Mouse (Mus musculus): Measurements from ENCODE around the gene Ltbp1.

The Ltbp1 gene

DNA sequence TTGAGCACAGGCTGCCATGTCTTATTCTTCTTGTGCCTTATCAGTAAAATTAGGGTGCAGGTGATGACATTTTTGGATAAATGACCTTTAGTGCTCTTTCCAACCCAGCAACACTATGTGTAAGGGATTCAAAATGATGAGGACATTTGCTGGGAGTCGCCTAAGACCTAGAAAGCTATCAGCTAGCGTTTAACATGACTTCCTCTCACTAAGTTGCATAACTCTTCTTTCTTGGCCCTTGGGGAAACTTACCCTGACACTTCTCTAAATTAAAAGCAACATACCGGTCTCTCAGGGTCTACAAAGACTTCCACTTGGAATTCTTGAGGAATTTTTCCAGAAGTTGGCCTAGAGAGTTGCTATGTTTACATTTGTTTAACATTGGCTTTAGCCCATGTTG lies 348.0 kb downstream of the Ltbp1 start:
- DNase-seq (ENCODE audit: low spot score in 2 of 2), result no peak

DNA sequence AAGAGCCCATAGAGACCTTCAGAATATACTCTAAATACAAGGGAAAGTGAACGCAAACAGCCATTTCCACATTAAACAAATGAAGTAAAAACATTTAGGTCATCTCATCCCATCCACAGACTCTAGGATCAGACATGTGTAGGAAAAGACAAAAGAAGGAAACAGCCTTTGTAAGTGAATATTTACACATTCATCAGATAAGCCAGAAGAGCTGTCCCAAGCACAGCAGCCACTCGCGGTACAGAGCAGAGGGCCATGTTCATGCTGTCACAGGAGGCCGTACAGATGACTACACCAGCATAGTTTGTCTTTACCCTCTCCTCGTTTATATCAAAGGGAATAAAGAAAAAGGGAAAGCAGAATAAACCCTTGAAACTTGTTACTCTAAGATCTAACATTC lies 350.1 kb downstream of the Ltbp1 start:
- no peak for DNase-seq (ENCODE audit: low spot score in 2 of 2)

DNA sequence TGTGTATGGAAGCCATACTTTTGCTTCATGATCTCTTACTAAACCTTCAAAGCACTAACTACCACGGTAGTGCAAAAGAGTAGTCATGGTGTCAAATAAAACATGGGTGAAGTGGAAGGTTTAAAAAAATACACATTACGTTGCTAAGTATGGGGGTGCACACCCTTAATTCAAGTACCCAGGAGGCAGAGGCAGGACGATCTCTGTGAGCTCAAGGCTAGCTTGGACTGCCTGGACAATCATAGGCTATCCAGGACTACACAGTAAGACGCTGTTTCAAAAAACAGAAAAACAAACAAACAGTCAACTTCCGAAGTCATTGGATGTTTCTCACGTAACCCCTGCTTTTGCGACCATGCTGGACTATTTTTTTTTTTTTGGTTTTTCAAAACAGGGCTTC lies 354.7 kb downstream of the Ltbp1 start:
- no peak for DNase-seq (ENCODE audit: low spot score in 2 of 2)

DNA sequence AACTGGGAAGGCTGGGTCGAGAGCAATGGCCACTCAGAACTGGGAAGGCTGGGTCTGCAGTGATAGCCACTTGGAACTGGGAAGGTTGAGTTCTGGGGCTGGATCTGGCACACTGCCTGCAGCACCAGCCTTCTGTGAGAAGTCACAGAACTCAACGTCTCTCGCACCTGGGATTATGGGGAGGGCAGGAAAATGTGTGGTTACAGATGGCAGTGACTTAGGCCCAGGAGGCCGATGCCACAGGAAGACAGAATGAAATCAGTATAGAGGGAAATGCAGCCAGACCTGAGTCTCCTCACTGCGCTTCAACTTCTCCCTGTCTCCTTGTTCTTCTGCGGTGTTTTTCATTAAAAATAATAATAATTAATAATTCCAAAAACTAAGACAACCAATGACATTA lies 361.0 kb downstream of the Ltbp1 start:
- no peak for DNase-seq (ENCODE audit: low spot score in 2 of 2)

DNA sequence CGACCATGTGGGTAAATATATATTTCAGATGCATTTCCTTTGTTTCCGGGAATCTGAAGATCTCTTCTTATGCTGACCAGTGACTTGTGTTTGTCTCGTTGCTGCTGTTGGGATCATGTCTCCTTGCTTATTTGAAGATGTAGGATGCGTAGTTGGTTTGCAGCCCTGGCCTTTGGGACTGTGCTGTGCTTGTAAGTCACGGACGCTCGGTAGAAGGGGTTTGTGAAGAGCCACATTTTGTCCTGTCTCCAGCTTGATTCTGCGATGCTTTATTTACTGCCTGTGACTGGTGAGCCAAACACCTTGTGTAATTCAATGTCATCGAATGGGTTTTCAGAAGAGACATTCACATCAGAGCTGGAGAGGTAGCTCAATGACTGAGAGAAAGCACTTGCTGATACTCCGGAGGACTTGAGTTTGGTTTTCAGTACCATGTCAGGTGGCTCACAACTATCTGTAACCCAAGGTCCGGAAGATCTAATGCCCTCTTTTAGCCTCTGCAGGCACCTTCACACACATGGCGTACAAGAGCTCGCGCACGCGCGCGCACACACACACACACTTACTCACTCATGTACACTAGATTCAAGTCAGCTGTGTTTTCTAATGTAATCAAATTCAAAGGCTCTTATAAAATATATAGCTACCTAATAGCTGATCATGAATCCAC lies 362.3 kb downstream of the Ltbp1 start:
- DNase-seq (ENCODE audit: low spot score in 2 of 2), result no peak

DNA sequence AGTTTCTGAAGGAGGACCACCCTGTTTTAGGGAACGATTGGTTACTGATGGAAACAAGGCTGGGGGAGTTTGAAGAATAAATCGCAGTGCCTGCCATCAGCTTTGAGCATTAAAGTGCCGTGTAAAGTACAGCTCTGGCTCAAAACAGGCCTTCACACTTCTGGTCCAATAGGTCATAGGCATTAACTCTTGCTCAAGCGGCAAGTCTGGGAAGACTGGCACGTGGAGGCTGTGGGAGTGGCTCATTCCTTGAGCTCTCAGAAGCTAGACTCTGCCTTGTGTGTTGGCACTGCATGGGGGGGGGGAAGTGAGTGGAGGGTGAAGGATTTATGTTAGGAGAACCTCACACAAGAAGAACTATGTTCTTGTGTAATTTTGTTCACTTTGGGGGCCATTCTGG lies 363.2 kb downstream of the Ltbp1 start:
- DNase-seq (ENCODE audit: low spot score in 2 of 2), result no peak

DNA sequence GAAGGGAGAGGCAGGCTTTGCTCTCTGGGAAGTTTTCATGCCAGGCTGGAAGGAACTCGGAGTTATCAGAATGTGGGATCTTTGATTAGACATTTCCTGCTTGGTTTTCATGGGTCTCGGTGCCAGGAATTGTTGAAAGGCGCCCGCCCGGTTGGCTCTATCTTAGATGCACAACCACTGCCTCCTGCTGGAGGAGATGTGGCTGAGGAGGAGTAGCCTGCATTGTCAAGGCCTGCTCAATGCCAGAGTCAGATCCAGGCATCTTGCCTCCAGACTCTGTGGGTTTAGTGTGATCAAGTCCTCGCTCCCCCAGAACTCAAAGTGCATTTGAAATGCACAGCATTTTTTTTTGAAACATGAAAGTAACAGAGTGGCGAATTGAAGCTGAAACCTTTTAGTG lies 364.0 kb downstream of the Ltbp1 start:
- DNase-seq (ENCODE audit: low spot score in 2 of 2), result no peak

DNA sequence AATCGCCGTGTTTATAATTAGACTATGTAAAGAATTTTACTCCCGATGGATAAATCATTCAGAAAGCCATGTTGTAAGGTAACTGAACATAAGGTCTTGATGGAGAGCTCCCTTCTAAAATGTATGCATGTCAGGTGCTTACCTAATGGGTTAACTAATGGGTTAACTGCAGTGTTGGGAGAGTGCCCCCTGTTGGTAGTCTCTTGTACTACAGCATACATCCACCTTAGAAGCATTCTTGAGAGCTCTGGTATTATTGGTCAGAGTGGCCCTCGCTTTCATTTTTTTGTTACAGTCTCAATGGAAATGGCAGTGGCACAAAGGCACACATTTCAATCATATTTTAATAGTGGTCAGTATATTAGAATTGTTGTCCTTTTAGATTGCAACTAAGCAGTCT lies 364.8 kb downstream of the Ltbp1 start:
- DNase-seq (ENCODE audit: low spot score in 2 of 2), result no peak

DNA sequence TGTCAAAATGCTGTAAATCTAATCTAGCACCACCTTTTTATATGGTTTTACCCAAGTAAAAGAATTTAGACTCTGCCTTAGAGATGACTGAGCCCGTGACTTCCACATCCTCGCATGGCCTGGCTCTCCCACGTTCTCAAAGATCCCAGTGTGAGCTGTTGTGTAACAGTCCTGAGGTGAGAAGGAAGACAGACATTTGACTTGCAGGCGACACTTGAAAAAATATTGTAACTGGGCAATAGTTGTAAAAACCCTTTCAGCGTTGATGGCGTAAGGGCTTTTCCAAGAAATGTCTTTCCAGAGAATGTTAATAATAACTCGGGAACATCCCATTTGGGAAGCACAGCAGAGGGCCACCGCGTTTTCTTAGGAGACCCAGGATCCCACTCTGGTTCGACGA lies 366.3 kb downstream of the Ltbp1 start:
- DNase-seq (ENCODE audit: low spot score in 2 of 2), result no peak

DNA sequence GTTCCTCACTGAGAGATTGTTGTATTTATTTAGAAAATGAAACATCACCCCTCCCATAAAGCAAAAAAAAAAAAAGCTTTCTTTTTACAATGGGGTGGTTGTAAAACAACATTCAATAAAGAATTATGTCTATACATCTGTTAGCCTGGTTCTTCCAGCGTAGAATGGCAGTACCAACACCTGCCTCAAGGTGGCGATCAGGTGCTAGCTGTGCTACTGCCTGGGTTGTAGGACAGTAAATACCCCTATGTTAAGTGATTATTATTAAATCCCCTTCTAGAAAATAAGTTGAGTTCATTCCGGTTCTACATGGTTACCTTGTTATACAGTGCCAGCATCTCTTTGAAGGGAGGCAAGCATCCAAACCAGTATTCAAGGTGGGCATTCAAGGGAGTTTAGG lies 367.0 kb downstream of the Ltbp1 start:
- DNase-seq (ENCODE audit: low spot score in 2 of 2), result peak in 1 of 2 experiments; percentile 37

DNA sequence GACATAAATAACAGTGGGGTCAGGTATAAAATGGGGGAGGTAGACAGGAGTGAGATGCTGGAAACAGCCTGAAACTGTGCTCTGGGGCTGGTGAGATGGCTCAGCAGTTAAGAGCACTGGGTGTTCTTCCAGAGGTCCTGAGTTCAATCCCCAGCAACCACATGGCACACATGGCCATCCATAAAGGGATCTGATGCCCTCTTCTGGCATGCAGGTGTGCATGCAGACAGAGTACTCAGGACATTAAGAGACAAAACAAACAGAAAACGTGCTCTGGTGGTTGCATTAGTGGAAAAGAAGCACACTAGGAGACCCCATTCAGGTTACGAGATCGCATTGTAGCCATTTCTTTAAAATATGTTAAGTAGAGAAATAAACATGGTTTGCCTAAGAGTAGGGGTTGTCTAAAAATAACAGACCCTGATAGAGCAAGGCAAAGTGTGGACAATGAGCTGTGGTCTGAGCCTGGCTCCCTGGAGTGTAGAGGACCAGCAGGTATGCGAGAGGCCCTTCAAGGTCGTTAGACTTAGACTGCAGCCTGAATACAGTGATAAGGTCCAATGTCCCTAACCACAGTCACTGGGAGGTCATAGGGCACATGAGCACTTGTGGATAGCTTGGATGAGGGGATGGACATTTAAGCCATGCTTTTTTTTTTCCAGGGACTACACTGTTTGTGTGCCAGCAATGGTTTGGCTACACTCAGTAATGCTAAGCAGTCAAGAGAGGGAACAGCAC lies 369.1 kb downstream of the Ltbp1 start:
- DNase-seq (ENCODE audit: low spot score in 2 of 2), result no peak

DNA sequence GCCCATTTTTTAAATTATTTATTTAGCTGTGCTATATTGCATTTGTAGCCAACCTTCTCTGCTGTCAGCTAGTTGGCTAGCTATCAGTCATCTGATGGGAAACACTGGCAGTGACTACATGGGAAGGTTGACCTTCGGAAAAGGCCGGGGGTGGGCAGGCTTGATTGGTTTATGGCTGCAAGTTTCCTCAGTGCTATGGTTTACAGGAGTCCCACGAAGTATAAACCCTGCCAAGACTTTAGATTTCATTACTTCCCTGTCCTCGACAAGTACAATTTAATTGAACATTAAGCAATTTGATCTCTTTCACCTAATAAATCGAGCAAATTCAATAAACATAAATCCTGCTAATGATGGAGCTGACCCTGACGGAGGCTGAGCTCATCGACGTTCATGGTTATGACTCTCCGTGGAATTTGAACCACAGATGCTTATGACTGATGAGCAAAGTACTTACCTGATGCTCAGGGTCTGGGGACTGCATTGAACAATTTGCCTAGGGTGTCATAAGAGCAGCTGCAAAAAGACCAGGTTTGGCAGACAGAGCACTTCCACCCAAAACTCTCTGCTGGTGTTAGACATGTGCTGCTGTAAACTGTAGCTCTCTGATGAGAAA lies 373.0 kb downstream of the Ltbp1 start:
- DNase-seq (ENCODE audit: low spot score in 2 of 2), result no peak

DNA sequence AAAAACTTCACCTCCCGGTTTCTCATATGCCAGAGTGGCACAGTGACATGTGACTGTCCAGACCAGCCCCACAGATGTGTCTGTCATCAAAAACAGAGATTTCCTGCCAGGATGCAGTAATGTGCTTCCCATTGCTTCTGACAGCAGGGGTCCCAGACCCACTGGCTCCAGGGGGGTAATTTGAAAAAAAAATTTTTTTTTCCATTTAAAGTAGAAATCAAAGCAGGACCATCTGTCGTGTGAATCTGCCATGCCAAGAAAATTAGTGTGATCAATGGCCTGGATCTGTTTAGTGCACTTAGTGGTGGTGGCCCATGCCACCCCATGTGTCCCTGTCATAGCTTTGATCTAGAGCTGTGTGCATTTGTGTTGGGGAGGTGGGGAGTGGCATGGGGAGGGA lies 374.8 kb downstream of the Ltbp1 start:
- DNase-seq (ENCODE audit: low spot score in 2 of 2), result no peak

DNA sequence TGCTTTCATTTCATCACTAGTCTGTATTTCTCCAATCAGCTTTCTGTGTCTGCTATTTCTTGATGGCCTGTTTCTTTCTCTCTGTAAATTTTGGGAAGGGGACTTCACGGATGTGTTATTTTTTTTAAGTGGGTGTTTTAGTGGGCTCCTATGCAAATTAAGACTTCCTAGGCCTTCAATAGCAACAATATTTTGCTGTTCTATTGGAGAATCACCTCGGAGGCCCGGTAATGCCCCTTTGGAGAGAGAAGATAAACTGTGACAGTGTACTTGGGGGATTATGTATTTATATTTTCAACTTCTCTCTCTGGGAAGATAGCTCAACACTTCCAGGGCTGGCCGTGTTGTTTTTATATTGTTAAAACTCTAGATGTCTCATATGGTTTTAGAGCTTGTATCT lies 383.0 kb downstream of the Ltbp1 start:
- DNase-seq (ENCODE audit: low spot score in 2 of 2), result no peak

DNA sequence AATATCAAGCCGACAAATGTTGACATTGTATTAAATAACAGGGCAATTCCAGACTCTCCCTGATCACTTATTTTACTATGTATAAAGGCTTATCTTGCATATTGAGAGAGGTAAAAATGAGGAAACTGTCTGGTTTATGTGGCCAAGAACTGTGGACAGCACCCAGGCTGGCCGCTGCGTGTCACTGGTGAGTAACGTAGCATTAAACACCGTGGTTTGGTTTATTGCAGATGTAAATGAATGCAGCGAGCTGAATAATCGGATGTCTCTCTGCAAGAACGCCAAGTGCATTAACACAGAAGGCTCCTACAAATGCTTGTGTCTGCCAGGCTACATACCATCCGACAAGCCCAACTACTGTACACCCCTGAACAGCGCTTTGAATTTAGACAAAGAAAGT lies 384.8 kb downstream of the Ltbp1 start:
- peak in 1 of 2 experiments; percentile 10 for DNase-seq (ENCODE audit: low spot score in 2 of 2)

DNA sequence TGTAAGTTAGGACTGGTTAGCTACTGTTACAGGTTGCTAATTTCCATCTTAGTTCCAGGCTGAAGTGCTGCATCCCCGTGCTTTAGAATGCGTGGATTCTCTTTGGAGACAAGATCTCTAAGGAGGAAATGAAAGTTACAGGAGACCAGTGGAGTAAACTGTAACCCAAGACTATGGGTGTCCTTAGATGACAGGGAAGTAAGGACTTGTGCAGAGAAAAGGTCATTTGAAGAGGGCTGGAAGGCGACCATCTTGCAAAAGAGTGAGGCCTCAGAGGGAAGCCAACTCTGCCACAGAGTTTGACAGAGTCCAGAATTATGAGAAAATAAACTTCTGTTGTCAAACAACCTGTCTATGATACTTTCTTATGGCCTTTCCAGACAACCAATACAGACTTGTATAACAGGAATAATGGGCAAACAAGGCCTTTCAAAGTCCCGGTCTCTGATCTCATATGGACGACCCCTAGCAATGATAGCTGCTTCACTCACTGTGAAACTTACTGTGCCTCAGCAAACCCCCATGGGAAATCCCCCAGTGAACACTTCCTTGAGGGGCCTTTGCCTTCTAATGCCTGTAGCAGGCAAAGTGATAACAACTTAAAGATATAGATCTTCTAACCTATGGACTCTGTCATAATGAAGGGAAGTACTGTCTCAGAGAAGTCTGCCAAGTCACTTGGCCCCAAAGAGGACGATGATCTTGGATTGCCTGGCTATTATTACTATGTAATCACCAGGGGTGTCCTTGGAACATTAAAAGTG lies 386.2 kb downstream of the Ltbp1 start:
- DNase-seq (ENCODE audit: low spot score in 2 of 2), result no peak

DNA sequence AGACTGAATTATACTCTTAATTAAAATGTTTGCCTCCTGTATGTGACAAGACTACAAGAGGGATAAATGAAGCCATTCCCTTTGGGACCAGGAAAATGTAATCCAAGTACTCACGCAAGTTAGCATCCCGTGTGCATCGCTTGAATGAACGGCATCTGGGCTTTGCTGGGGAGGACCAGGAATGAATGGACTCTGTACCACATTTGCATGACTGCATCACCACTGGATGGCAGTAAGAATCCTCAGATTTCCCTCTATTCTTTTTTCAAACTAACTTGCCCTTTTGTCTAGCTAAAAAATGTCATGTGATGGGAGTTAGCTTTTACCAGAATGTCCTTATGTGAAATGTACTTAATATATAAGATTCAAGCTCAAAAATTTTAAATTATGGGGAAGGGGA lies 401.0 kb downstream of the Ltbp1 start:
- DNase-seq (ENCODE audit: low spot score in 2 of 2), result no peak

DNA sequence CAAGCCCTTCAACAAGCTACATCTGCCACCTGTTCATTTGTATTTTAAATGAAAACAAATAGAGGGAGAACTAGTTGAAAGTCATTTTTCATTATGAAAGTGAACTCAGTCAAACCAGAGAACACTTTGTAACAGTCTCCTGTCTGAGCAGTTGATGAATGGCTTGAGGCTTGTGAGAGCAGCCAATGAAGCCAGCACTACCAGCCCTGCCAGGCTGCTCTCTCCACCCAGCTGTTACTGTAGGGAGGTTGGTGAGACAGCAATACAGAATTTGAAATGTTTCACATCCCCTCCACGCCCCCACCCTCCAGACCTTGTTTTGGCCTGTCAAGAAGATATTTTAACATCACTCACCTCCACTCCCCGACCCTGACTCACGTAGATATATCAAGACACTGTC lies 411.5 kb downstream of the Ltbp1 start:
- no peak for DNase-seq (ENCODE audit: low spot score in 2 of 2)

DNA sequence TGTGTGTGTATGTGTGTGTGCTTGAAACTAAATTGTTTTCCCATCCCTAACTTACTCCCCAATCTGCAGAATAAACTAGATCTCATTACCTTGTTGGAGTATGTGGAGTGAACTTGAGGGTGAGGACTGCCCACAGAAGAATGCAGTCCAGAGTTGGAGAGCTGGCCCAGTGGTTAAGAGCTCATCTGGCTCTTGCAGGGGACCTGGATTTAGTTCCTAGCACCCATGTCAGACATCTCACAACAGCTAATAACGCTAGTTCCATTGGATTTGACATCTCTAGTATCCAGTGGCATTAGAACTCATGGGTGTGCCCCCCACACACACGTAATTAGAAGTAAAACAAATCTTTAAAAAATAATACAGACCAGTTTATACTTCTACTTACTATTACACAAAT lies 428.8 kb downstream of the Ltbp1 start:
- no peak for DNase-seq (ENCODE audit: low spot score in 2 of 2)

DNA sequence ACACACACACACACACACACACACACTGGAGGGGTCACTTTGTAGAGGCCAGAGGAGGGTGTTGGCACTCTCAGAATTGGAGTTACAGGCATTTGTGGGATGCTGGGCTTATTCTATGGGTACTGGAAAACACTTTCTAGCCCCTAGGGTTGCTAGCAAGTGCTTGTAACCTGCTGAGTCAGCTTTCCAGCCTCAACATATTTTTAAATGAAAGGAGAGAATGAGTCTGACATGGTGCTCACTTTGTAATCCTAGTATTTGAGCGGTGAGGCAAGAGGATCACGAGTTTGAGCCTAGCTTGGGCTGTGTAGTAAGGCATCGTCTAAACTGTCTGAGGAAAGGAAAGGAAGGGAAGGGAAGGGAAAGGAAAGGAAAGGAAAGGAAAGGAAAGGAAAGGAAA lies 429.5 kb downstream of the Ltbp1 start:
- no peak for DNase-seq (ENCODE audit: low spot score in 2 of 2)

DNA sequence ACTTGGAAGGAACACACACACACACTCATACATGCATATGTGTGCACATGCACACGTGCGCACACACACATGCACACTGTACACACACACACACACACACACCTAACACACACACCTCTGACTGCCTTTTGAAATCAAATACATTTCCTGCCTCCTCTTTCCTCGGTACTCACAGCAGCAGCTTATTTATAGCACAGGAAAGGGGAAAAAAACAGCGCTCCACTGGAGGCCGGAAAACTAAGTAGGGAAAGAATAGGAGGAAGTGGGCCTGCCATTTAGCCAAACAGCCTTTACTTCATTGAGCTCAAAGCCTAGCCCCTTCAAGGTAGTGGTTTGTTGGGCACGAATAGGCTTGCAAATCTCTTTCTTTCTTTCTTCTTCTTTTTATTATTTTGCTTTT lies 430.2 kb downstream of the Ltbp1 start, which contains the start of gene Rasgrp3:
Gene Rasgrp3, plus strand, starts transcription at position 298 of the 400 bp plus-strand sequence.
- no peak for DNase-seq (ENCODE audit: low spot score in 2 of 2)

DNA sequence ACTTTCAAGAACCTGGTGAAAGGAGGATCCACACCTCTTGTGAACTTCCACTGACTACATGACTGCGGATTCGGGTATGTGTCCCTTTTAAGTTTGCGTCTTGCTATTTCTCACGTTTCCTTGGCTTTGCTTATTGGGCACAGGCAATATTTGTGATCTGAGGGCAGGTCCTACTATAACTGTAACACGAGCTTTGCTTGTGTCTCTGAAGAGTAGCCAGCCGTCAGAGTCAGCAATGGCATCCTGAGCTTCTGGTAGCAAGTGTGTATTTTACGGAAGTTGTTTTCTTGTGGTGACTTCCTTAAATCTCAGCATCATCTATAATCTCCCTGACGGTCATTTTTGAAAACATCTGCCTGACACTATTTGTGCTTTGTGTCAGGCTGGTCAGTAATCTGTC lies 430.7 kb downstream of the Ltbp1 start:
- DNase-seq (ENCODE audit: low spot score in 2 of 2), result no peak
